Mouse (Mus musculus) CH12.LX (cell line): Measurements from ENCODE around the gene Tcp11l1. TPM values are rescaled to one million over a fixed set of nuclear protein-coding genes. Genes with fewer than 3 reads are reported as not detected.

ENCODE experiments used
- DNase-seq: peaks from one replicate; pipeline ENCODE4 v3.0.0-alpha.2; 2013; ENCODE audit errors: extremely low read depth
- H3K27ac ChIP-seq: 2 replicates; pipeline ENCODE4 v1.5.1; 2012; ENCODE audit warnings: low read depth, mild to moderate bottlenecking, control low read depth, moderate library complexity; ENCODE audit not compliant: insufficient read depth
- H3K27me3 ChIP-seq: replicated peaks from 2 replicates; pipeline ENCODE3; 2012; ENCODE audit warnings: inconsistent platforms
- H3K36me3 ChIP-seq, 2 experiments: replicated peaks in 1 of 2; 2 replicates each; pipeline versions ENCODE3 to v1.6.1; 2012; ENCODE audit warnings: inconsistent platforms in 1 of 2, low read length in 1 of 2, mild to moderate bottlenecking in 1 of 2, mixed read lengths in 1 of 2, moderate library complexity in 1 of 2; ENCODE audit not compliant: control insufficient read depth in 1 of 2, insufficient read depth in 1 of 2
- H3K4me1 ChIP-seq, 2 experiments: 2 replicates each; pipeline ENCODE4 v1.6.1; 2012; ENCODE audit warnings: inconsistent platforms in 1 of 2, moderate library complexity in 1 of 2; ENCODE audit not compliant: insufficient read depth in 2 of 2, control insufficient read depth in 1 of 2
- H3K4me2 ChIP-seq: 2 replicates; pipeline ENCODE4 v1.6.1; 2012; ENCODE audit warnings: low read depth, mild to moderate bottlenecking, control low read depth; ENCODE audit not compliant: poor library complexity, insufficient read depth, severe bottlenecking
- H3K4me3 ChIP-seq, 3 experiments: fragments of 150-350 bp in 1 of 3; sonication (generic) in 1 of 3; replicated peaks in 1 of 3; 2 replicates each; pipeline versions ENCODE3 to v1.5.1; 2011 to 2012; ENCODE audit warnings: low read depth in 2 of 3, low read length in 2 of 3, mild to moderate bottlenecking in 2 of 3, moderate library complexity in 2 of 3, control low read depth in 1 of 3, improper control_type of control experiment in 1 of 3, inconsistent platforms in 1 of 3, mixed read lengths in 1 of 3; ENCODE audit not compliant: poor library complexity in 1 of 3
- H3K79me2 ChIP-seq: replicated peaks from 2 replicates; pipeline ENCODE4 v1.6.1; 2012; ENCODE audit warnings: mild to moderate bottlenecking, moderate library complexity; ENCODE audit not compliant: control insufficient read depth, poor library complexity, insufficient read depth, severe bottlenecking; ENCODE audit errors: extremely low read depth
- H3K9ac ChIP-seq: 2 replicates; pipeline ENCODE4 v1.6.1; 2012; ENCODE audit warnings: low read depth, mild to moderate bottlenecking, control low read depth, moderate library complexity; ENCODE audit not compliant: insufficient read depth
- H3K9me3 ChIP-seq: replicated peaks from 2 replicates; pipeline ENCODE3; 2012; ENCODE audit warnings: low read length, inconsistent platforms, mixed read lengths
- BHLHE40 ChIP-seq: IDR thresholded peaks from 2 replicates; pipeline ENCODE4 v1.6.1; 2011; ENCODE audit warnings: mild to moderate bottlenecking, low read depth, low read length, improper control_type of control experiment
- CHD1 ChIP-seq: IDR thresholded peaks from 2 replicates; pipeline ENCODE4 v1.6.1; 2012; ENCODE audit warnings: low read depth, low read length, improper control_type of control experiment, inconsistent platforms
- E2F4 ChIP-seq: IDR thresholded peaks from 2 replicates; pipeline ENCODE4 v1.6.1; 2011; ENCODE audit warnings: low read depth, low read length, improper control_type of control experiment; ENCODE audit not compliant: insufficient replicate concordance
- ELF1 ChIP-seq: IDR thresholded peaks from 2 replicates; pipeline ENCODE4 v1.6.1; 2014; ENCODE audit warnings: low read depth, mild to moderate bottlenecking, inconsistent platforms, low read length, improper control_type of control experiment
- EP300 ChIP-seq: IDR thresholded peaks from 2 replicates; pipeline ENCODE4 v1.6.1; 2011; ENCODE audit warnings: low read length, improper control_type of control experiment
- ETS1 ChIP-seq: conservative IDR thresholded peaks from 2 replicates; pipeline ENCODE4 v1.6.1; 2012; ENCODE audit warnings: low read depth, mild to moderate bottlenecking, inconsistent platforms, low read length, improper control_type of control experiment, moderate library complexity
- GABPA ChIP-seq: IDR thresholded peaks from 2 replicates; pipeline ENCODE4 v1.6.1; 2012; ENCODE audit warnings: low read depth, low read length, improper control_type of control experiment, inconsistent platforms; ENCODE audit not compliant: insufficient replicate concordance
- HCFC1 ChIP-seq: IDR thresholded peaks from 2 replicates; pipeline ENCODE4 v1.6.1; 2012; ENCODE audit warnings: low read depth, mild to moderate bottlenecking, inconsistent platforms, low read length, improper control_type of control experiment
- IRF4 ChIP-seq: IDR thresholded peaks from 2 replicates; pipeline ENCODE4 v1.6.1; 2014; ENCODE audit warnings: low read depth, mild to moderate bottlenecking, inconsistent platforms, low read length, improper control_type of control experiment
- JUN ChIP-seq: IDR thresholded peaks from 2 replicates; pipeline ENCODE4 v1.6.1; 2011; ENCODE audit warnings: low read depth, mild to moderate bottlenecking, low read length, improper control_type of control experiment, moderate library complexity; ENCODE audit not compliant: insufficient read depth
- JUND ChIP-seq: conservative IDR thresholded peaks from 2 replicates; pipeline ENCODE4 v1.6.1; 2011; ENCODE audit warnings: low read depth, low read length, improper control_type of control experiment
- KAT2A ChIP-seq: IDR thresholded peaks from 2 replicates; pipeline ENCODE4 v1.6.1; 2012; ENCODE audit warnings: low read length, improper control_type of control experiment, inconsistent platforms; ENCODE audit not compliant: insufficient replicate concordance
- MAFK ChIP-seq: IDR thresholded peaks from 2 replicates; pipeline ENCODE4 v1.6.1; 2011; ENCODE audit warnings: low read length, improper control_type of control experiment; ENCODE audit not compliant: insufficient replicate concordance
- MAX ChIP-seq: IDR thresholded peaks from 2 replicates; pipeline ENCODE4 v1.6.1; 2011; ENCODE audit warnings: low read length, improper control_type of control experiment
- MAZ ChIP-seq: IDR thresholded peaks from 2 replicates; pipeline ENCODE4 v1.6.1; 2012; ENCODE audit warnings: low read depth, mild to moderate bottlenecking, inconsistent platforms, low read length, improper control_type of control experiment, moderate library complexity
- MEF2A ChIP-seq: IDR thresholded peaks from 2 replicates; pipeline ENCODE4 v1.6.1; 2014; ENCODE audit warnings: low read depth, mild to moderate bottlenecking, inconsistent platforms, low read length, improper control_type of control experiment, borderline replicate concordance
- MXI1 ChIP-seq: IDR thresholded peaks from 2 replicates; pipeline ENCODE4 v1.6.1; 2011; ENCODE audit warnings: mild to moderate bottlenecking, low read depth, low read length, improper control_type of control experiment
- MYC ChIP-seq: IDR thresholded peaks from 2 replicates; pipeline ENCODE4 v1.6.1; 2011; ENCODE audit warnings: low read depth, mild to moderate bottlenecking, improper control_type of control experiment, low read length
- PAX5 ChIP-seq: IDR thresholded peaks from 2 replicates; pipeline ENCODE4 v1.6.1; 2012; ENCODE audit warnings: low read length, inconsistent platforms, mixed read lengths
- POLR2A ChIP-seq: IDR thresholded peaks from 2 replicates; pipeline ENCODE4 v1.6.1; 2011; ENCODE audit warnings: low read depth, mild to moderate bottlenecking, improper control_type of control experiment, low read length
- POLR2AphosphoS2 ChIP-seq: IDR thresholded peaks from 2 replicates; pipeline ENCODE4 v1.6.1; 2011; ENCODE audit warnings: low read depth, low read length, improper control_type of control experiment
- RAD21 ChIP-seq: IDR thresholded peaks from 2 replicates; pipeline ENCODE4 v1.6.1; 2011; ENCODE audit warnings: low read depth, mild to moderate bottlenecking, low read length, improper control_type of control experiment, moderate library complexity
- RCOR1 ChIP-seq: conservative IDR thresholded peaks from 2 replicates; pipeline ENCODE4 v1.6.1; 2012; ENCODE audit warnings: low read depth, mild to moderate bottlenecking, inconsistent platforms, low read length, improper control_type of control experiment
- SIN3A ChIP-seq: IDR thresholded peaks from 2 replicates; pipeline ENCODE4 v1.6.1; 2012; ENCODE audit warnings: low read length, improper control_type of control experiment, inconsistent platforms
- SMC3 ChIP-seq: IDR thresholded peaks from 2 replicates; pipeline ENCODE4 v1.6.1; 2011; ENCODE audit warnings: low read depth, low read length, improper control_type of control experiment
- TBP ChIP-seq: conservative IDR thresholded peaks from 2 replicates; pipeline ENCODE4 v1.6.1; 2011; ENCODE audit warnings: low read depth, low read length, improper control_type of control experiment
- TCF12 ChIP-seq: IDR thresholded peaks from 2 replicates; pipeline ENCODE4 v1.6.1; 2014; ENCODE audit warnings: low read depth, mild to moderate bottlenecking, inconsistent platforms, low read length, improper control_type of control experiment
- UBTF ChIP-seq: IDR thresholded peaks from 2 replicates; pipeline ENCODE4 v1.6.1; 2012; ENCODE audit warnings: low read depth, mild to moderate bottlenecking, inconsistent platforms, low read length, improper control_type of control experiment, moderate library complexity
- ZC3H11A ChIP-seq: IDR thresholded peaks from 2 replicates; pipeline ENCODE4 v1.6.1; 2012; ENCODE audit warnings: low read depth, mild to moderate bottlenecking, inconsistent platforms, low read length, improper control_type of control experiment
- ZMIZ1 ChIP-seq: IDR thresholded peaks from 2 replicates; pipeline ENCODE4 v1.6.1; 2012; ENCODE audit warnings: low read depth, mild to moderate bottlenecking, inconsistent platforms, low read length, improper control_type of control experiment
- ZNF384 ChIP-seq: IDR thresholded peaks from 2 replicates; pipeline ENCODE4 v1.6.1; 2012; ENCODE audit warnings: low read depth, low read length, improper control_type of control experiment, inconsistent platforms
- dilution Hi-C: fragments of 300-500 bp; cut with MboI; formaldehyde crosslinking; loops from 2 replicates; pipeline ENCODE4 v1.14.3; 2020; ENCODE audit warnings: low sequenced_read_pairs; ENCODE audit not compliant: extremely low pct_unique_long_range_greater_than_20kb, extremely low pct_ligation_motif_present
- in situ Hi-C: fragments of 300-500 bp; cut with MboI; formaldehyde crosslinking; loops from 3 replicates; pipeline ENCODE4 v1.14.3; 2019; ENCODE audit warnings: low sequenced_read_pairs, low pct_ligation_motif_present, low pct_unique_long_range_greater_than_20kb, mixed read lengths
- polyA plus RNA-seq: library from polyadenylated mRNA; unstranded; fragments of >175 nt; gene quantifications from 2 replicates; pipeline ENCODE4 v1.2.1, GENCODE M21; 2012; ENCODE audit warnings: low read depth; ENCODE audit not compliant: insufficient read length
- total RNA-seq, 2 experiments: library from RNA; depleted of rRNA; stranded (reverse); fragments of 300-350 nt in 1 of 2; fragments of >200 nt in 1 of 2; gene quantifications; 2 replicates each; pipeline ENCODE4 v1.2.3; 2012 to 2014

Tcp11l1 gene
- total and polyA plus RNA-seq, 3 experiments: 2.9 to 11.7 (median 3.6) TPM

DNA sequence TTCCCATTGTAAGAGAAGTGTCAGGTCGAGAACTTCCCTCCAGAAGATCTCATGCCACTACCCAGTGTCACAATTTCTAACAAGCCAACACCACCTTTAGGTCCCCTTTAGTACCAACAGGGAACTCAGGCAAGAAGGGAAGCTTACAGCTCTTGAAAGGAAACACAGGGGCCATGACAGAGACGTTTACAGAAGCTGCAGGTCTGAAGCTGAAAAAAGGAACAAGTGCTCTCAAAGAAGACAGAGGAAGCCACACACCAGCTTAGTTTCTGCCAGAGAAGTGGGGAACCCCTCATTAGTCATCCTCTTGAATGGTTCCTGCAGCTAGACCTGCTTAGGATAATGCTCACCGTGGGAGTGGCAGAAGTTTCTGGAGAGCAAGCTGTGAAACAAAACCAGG, 24.7 kb downstream of the Tcp11l1 start:
- Histone ChIP-seq H3K27me3 (no peaks in the 10 kb centered on the region), H3K9ac (no peak overlapping the region), H3K4me3 (no peak overlapping the region), H3K4me1 (peaks cover 9 to 52% of the 10 kb centered on the region in 2 experiments; a peak in 3 of 4 replicates), H3K36me3 (no peaks in the 10 kb centered on the region), H3K4me2 (no peak overlapping the region; the same call in 1 of the 2 replicates), H3K27ac (no peak overlapping the region; the same call in 1 of the 2 replicates), H3K79me2 (no peaks in the 10 kb centered on the region), H3K9me3 (no peaks in the 10 kb centered on the region)
- DNase-seq: peak; percentile 67
- TF ChIP-seq EP300 (peak; percentile 49; the same call in 1 of the 2 replicates), ZC3H11A (no peak), JUN (no peak), UBTF (no peak), POLR2A (no peak), IRF4 (0 out of 2 replicates have a peak, but pooled peaks have one; percentile 34), MEF2A (peak; percentile 37; the same call in 1 of the 2 replicates), GABPA (no peak)
- in situ Hi-C loops: loop anchor here (10.0 kb wide), 1 partner anchor 58 kb away; the partner anchor contains the start of gene Depdc7
- dilution Hi-C loops: no loop called here

DNA sequence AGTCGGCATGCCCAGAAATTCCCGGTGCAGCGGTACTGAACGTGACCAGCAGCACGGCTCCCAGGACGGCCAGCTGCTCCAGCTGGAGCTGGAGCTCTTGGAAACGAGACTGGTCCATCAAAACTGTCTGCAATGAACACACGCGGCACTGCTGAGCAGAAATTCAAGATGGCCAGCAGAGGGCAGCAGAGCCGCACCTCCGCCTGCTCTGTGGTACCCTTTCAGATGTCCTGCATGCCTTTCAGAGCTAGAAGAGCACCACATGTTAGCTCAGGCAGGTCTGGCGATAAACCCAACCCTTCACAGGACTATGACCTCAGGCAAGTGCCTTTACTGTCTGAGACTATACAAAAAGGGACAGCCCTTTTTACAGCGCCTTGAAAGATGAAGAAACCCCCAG, 26.6 kb downstream of the Tcp11l1 start:
- Histone ChIP-seq H3K27me3 (no peaks in the 10 kb centered on the region), H3K4me1 (peaks cover 9 to 42% of the 10 kb centered on the region in 2 experiments; a peak in 3 of 4 replicates), H3K4me2 (no peak overlapping the region; the same call in 1 of the 2 replicates), H3K9me3 (no peaks in the 10 kb centered on the region), H3K79me2 (no peaks in the 10 kb centered on the region), H3K36me3 (no peaks in the 10 kb centered on the region), H3K9ac (no peak overlapping the region), H3K4me3 (no peak overlapping the region), H3K27ac (no peak overlapping the region)
- dilution Hi-C loops (no loop called here), in situ Hi-C loops (loop anchor here (10.0 kb wide), 1 partner anchor 59 kb away; the partner anchor contains the start of gene Depdc7)
- DNase-seq: peak; percentile 87
- no peak for TF ChIP-seq RCOR1
- TF ChIP-seq EP300: no peak
- TF ChIP-seq MAFK: no peak
- no peak for TF ChIP-seq HCFC1
- 0 out of 2 replicates have a peak, but pooled peaks have one; percentile 28 for TF ChIP-seq SIN3A
- TF ChIP-seq MAX: peak; percentile 63
- TF ChIP-seq POLR2A: no peak
- no peak for TF ChIP-seq KAT2A
- peak; percentile 95 for TF ChIP-seq SMC3
- TF ChIP-seq ETS1: no peak
- TF ChIP-seq PAX5: no peak
- TF ChIP-seq GABPA: no peak
- TF ChIP-seq MYC: peak; percentile 89
- no peak for TF ChIP-seq CHD1
- no peak for TF ChIP-seq E2F4
- TF ChIP-seq MXI1: peak; percentile 61; the same call in 1 of the 2 replicates
- TF ChIP-seq TBP: no peak
- 0 out of 2 replicates have a peak, but pooled peaks have one; percentile 25 for TF ChIP-seq MEF2A
- TF ChIP-seq JUND: no peak
- TF ChIP-seq BHLHE40: no peak
- TF ChIP-seq ZMIZ1: no peak
- no peak for TF ChIP-seq POLR2AphosphoS2
- peak; percentile 84 for TF ChIP-seq ZC3H11A
- no peak for TF ChIP-seq ZNF384
- TF ChIP-seq RAD21: peak; percentile 94
- TF ChIP-seq TCF12: peak; percentile 25; the same call in 1 of the 2 replicates
- peak; percentile 14; the same call in 1 of the 2 replicates for TF ChIP-seq ELF1
- no peak for TF ChIP-seq MAZ
